Mouse (Mus musculus): ENCODE results near the gene Tmem131l. TPM values are rescaled to one million over a fixed set of nuclear protein-coding genes. Genes with fewer than 3 reads are reported as not detected.

The Tmem131l gene
- polyA plus RNA-seq, 1 experiment from 2014 or later: 15.5 TPM

- H3K27ac ChIP-seq (replicated peaks): no peak overlapping the region
- H3K4me3 ChIP-seq (ENCODE audit: low read depth, low read length): no peak overlapping the region
- H3K27me3 ChIP-seq (ENCODE audit: control insufficient read depth, insufficient read depth, low read length): no peaks in the 10 kb centered on the region
- no peak overlapping the region for H3K9ac ChIP-seq (ENCODE audit: low read length)
- DNase-seq (ENCODE audit: low spot score) (no peak), ATAC-seq (ENCODE audit: low FRiP score, low TSS enrichment) (no peak)
- no peak for TF ChIP-seq EP300 (optimal IDR thresholded peaks at IDR 0.05)
- TF ChIP-seq CTCF (IDR thresholded peaks at IDR 0.05; ENCODE audit: low read depth): no peak
- no peaks in the 10 kb centered on the region for H3K9me3 ChIP-seq (ENCODE audit: control insufficient read depth, low read length)
- 88% methylated on average over 3 of the region's 3 CpGs for WGBS
- no peak overlapping the region for H3K4me2 ChIP-seq (replicated peaks; ENCODE audit: low read depth)
- no peaks in the 10 kb centered on the region; the same call in 1 of the 2 replicates for H3K4me1 ChIP-seq (replicated peaks; ENCODE audit: control insufficient read depth, insufficient read depth)
- H3K36me3 ChIP-seq (ENCODE audit: control insufficient read depth, insufficient read depth, low read length): no peaks in the 10 kb centered on the region
These were observed 72.2 kb downstream of the Tmem131l start for GRCm38 (mm10) chr3:83967791-83968190.

DNA sequence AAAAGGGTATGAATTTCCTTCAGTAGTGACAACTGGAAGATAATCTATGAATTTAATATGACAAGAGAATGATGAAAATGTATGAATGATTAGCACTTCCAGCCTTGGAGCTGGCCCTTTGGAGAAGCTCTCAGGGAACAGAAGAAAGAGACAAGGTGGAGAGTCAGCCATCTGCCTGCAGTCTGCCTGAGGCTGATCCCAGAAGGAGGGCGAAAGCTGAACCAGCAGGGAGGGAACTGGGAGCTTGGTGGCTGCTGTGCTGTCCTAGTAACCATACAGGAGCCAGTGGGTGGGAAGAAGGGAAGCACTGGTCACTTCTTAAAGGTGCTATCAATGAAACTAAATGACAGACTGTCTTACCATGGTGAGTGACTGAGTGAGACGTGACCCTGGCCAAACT, 74.6 kb downstream of the Tmem131l start:
- DNase-seq (ENCODE audit: low spot score) (no peak), ATAC-seq (ENCODE audit: low FRiP score, low TSS enrichment) (no peak)
- Histone ChIP-seq H3K9ac (ENCODE audit: low read length) (no peak overlapping the region), H3K4me2 (replicated peaks; ENCODE audit: low read depth) (no peak overlapping the region), H3K9me3 (ENCODE audit: control insufficient read depth, low read length) (no peaks in the 10 kb centered on the region), H3K4me1 (replicated peaks; ENCODE audit: control insufficient read depth, insufficient read depth) (no peaks in the 10 kb centered on the region; the same call in 1 of the 2 replicates), H3K27ac (replicated peaks) (no peak overlapping the region), H3K27me3 (ENCODE audit: control insufficient read depth, insufficient read depth, low read length) (no peaks in the 10 kb centered on the region), H3K4me3 (ENCODE audit: low read depth, low read length) (no peak overlapping the region), H3K36me3 (ENCODE audit: control insufficient read depth, insufficient read depth, low read length) (no peaks in the 10 kb centered on the region; the same call in none of the 2 replicates)
- WGBS: 87% methylated on average over 2 of the region's 2 CpGs
- TF ChIP-seq CTCF (IDR thresholded peaks at IDR 0.05; ENCODE audit: low read depth) (no peak), EP300 (optimal IDR thresholded peaks at IDR 0.05) (no peak)

GRCm38 (mm10) chr3:83963705-83964104, 76.3 kb downstream of the Tmem131l start:
- Histone ChIP-seq H3K4me1 (replicated peaks; ENCODE audit: control insufficient read depth, insufficient read depth) (no peaks in the 10 kb centered on the region), H3K9me3 (ENCODE audit: control insufficient read depth, low read length) (no peaks in the 10 kb centered on the region), H3K9ac (ENCODE audit: low read length) (no peak overlapping the region), H3K27ac (replicated peaks) (no peak overlapping the region), H3K36me3 (ENCODE audit: control insufficient read depth, insufficient read depth, low read length) (no peaks in the 10 kb centered on the region; the same call in none of the 2 replicates), H3K4me2 (replicated peaks; ENCODE audit: low read depth) (no peak overlapping the region), H3K4me3 (ENCODE audit: low read depth, low read length) (no peak overlapping the region), H3K27me3 (ENCODE audit: control insufficient read depth, insufficient read depth, low read length) (no peaks in the 10 kb centered on the region)
- ATAC-seq (ENCODE audit: low FRiP score, low TSS enrichment) (no peak), DNase-seq (ENCODE audit: low spot score) (no peak)
- no peak for TF ChIP-seq CTCF (IDR thresholded peaks at IDR 0.05; ENCODE audit: low read depth)
- no peak for TF ChIP-seq EP300 (optimal IDR thresholded peaks at IDR 0.05)
- 71% methylated on average over 5 of the region's 5 CpGs for WGBS

DNA sequence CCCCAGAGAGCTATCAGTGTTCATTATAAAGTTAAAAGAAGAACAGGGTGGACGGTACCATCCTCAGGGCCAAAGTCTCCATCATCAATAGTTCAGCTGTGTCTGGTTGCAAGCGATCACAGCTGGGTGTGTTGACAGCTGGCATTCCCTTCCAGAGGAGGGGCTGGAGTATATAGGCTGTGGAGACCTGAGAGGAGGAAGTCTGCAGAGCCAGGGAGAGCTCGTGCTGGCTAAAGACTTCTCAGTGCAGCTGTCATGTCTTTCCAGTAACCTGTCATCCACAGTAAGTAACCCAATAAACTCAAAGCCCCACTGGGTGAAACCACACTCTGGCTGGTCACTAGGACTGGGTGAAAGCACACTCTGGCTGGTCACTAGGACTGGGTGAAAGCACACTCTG, 77.4 kb downstream of the Tmem131l start:
- Histone ChIP-seq H3K27me3 (ENCODE audit: control insufficient read depth, insufficient read depth, low read length) (no peaks in the 10 kb centered on the region), H3K4me1 (replicated peaks; ENCODE audit: control insufficient read depth, insufficient read depth) (no peaks in the 10 kb centered on the region), H3K9ac (ENCODE audit: low read length) (no peak overlapping the region), H3K4me3 (ENCODE audit: low read depth, low read length) (no peak overlapping the region), H3K9me3 (ENCODE audit: control insufficient read depth, low read length) (no peaks in the 10 kb centered on the region), H3K4me2 (replicated peaks; ENCODE audit: low read depth) (no peak overlapping the region), H3K36me3 (ENCODE audit: control insufficient read depth, insufficient read depth, low read length) (no peaks in the 10 kb centered on the region; the same call in none of the 2 replicates), H3K27ac (replicated peaks) (no peak overlapping the region)
- ATAC-seq (ENCODE audit: low FRiP score, low TSS enrichment): no peak
- 53% methylated on average over 3 of the region's 3 CpGs for WGBS
- TF ChIP-seq CTCF (IDR thresholded peaks at IDR 0.05; ENCODE audit: low read depth) (no peak), EP300 (optimal IDR thresholded peaks at IDR 0.05) (no peak)
- DNase-seq (ENCODE audit: low spot score): no peak

DNA sequence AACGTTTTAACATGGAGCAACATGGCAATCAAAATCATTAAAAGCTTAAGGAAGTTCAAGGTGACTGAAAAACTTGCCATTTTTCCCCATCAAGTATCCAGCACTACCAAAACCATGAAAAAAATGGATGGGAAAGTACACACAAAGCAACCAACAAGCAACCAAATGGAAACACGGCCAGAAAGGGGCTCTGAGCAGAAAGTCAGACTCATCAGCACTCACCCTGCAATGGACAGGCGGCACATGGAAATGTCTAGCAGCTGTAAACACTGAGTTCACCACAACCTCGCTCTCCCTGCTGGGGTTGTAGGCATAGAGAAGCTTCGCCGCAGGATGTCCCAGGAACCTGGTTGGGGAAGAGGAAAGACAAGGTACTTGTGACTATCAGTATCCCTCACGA, 77.9 kb downstream of the Tmem131l start:
- DNase-seq (ENCODE audit: low spot score) (no peak), ATAC-seq (ENCODE audit: low FRiP score, low TSS enrichment) (no peak)
- no peaks in the 10 kb centered on the region for H3K4me1 ChIP-seq (replicated peaks; ENCODE audit: control insufficient read depth, insufficient read depth)
- no peak overlapping the region for H3K4me3 ChIP-seq (ENCODE audit: low read depth, low read length)
- no peaks in the 10 kb centered on the region for H3K27me3 ChIP-seq (ENCODE audit: control insufficient read depth, insufficient read depth, low read length)
- H3K9me3 ChIP-seq (ENCODE audit: control insufficient read depth, low read length): no peaks in the 10 kb centered on the region
- no peak overlapping the region for H3K9ac ChIP-seq (ENCODE audit: low read length)
- no peak for TF ChIP-seq CTCF (IDR thresholded peaks at IDR 0.05; ENCODE audit: low read depth)
- TF ChIP-seq EP300 (optimal IDR thresholded peaks at IDR 0.05): no peak
- H3K27ac ChIP-seq (replicated peaks): no peak overlapping the region
- H3K4me2 ChIP-seq (replicated peaks; ENCODE audit: low read depth): no peak overlapping the region
- no peaks in the 10 kb centered on the region; the same call in none of the 2 replicates for H3K36me3 ChIP-seq (ENCODE audit: control insufficient read depth, insufficient read depth, low read length)
- WGBS: 88% methylated on average over 7 of the region's 7 CpGs

DNA sequence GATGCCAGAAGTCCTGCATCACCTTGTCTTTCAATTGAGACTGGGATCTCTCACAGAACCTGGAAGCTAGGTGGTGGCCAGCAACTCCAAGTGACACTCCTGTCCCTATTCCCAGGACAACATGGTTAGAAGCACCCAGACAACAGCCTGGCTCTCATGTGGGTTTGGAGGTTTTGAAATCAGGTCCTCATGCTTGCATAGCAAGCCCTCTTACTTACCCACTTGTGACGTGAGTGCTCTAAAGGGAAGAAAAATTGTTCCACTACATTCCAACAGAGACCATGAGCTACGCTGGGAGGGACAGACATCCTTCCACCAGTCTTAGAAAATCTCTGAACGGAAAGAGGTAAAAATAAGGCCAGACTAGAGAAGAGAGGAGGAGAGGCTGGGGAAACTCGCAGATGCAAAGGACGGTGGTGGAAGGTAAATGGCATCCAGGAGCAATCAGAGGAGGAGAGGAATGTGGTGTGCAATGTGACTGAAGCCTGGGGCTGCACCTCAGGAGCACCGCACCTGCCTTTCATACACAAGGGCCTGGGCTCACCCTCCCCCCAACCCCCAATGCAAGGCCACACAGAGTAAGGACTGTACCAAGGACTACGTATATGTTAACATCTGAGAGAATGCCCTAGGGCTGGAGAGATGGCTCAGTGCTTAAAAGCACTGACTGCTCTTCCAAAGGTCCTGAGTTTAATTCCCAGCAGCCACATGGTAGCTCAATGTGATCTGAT, 80.9 kb downstream of the Tmem131l start:
- ATAC-seq (ENCODE audit: low FRiP score, low TSS enrichment) (no peak), DNase-seq (ENCODE audit: low spot score) (no peak)
- Histone ChIP-seq H3K9me3 (ENCODE audit: control insufficient read depth, low read length) (no peaks in the 10 kb centered on the region), H3K4me3 (ENCODE audit: low read depth, low read length) (no peak overlapping the region), H3K27ac (replicated peaks) (no peak overlapping the region), H3K4me2 (replicated peaks; ENCODE audit: low read depth) (no peak overlapping the region), H3K36me3 (ENCODE audit: control insufficient read depth, insufficient read depth, low read length) (no peaks in the 10 kb centered on the region; the same call in none of the 2 replicates), H3K27me3 (ENCODE audit: control insufficient read depth, insufficient read depth, low read length) (no peaks in the 10 kb centered on the region), H3K4me1 (replicated peaks; ENCODE audit: control insufficient read depth, insufficient read depth) (no peaks in the 10 kb centered on the region), H3K9ac (ENCODE audit: low read length) (no peak overlapping the region)
- TF ChIP-seq EP300 (optimal IDR thresholded peaks at IDR 0.05): no peak
- TF ChIP-seq CTCF (IDR thresholded peaks at IDR 0.05; ENCODE audit: low read depth): no peak
- 91% methylated on average over 7 of the region's 7 CpGs for WGBS

Data from stomach, postnatal 0 days (tissue).